Mouse (Mus musculus) liver, postnatal 0 days (tissue): Measurements from ENCODE around the gene Wdr95. TPM values are rescaled to one million over a fixed set of nuclear protein-coding genes. Genes with fewer than 3 reads are reported as not detected.

Experiments
- ATAC-seq: fragments of 200-750 bp; cut with Nextera tagmentation; 2 replicates; pipeline ENCODE4 v1.8.0; 2017; ENCODE audit warnings: mild to moderate bottlenecking, moderate library complexity
- DNase-seq: peaks from one replicate; pipeline ENCODE4 v3.0.0-alpha.2; 2016
- H3K27ac ChIP-seq: fragments of 300-500 bp; sonication (generic); 2 replicates; pipeline ENCODE4 v1.5.1; 2014; ENCODE audit warnings: antibody characterized with exemption, moderate library complexity, mild to moderate bottlenecking, low read depth
- H3K27me3 ChIP-seq: fragments of 300-500 bp; sonication (generic); 2 replicates; pipeline ENCODE4 v1.6.1; 2014; ENCODE audit warnings: low read length, control low read depth, mixed read lengths; ENCODE audit not compliant: insufficient read depth
- H3K36me3 ChIP-seq: fragments of 300-500 bp; sonication (generic); replicated peaks from 2 replicates; pipeline ENCODE4 v1.6.1; 2014; ENCODE audit warnings: mild to moderate bottlenecking, control low read depth, low read length, moderate library complexity, mixed read lengths; ENCODE audit not compliant: insufficient read depth
- H3K4me1 ChIP-seq: fragments of 300-500 bp; sonication (generic); 2 replicates; pipeline ENCODE4 v1.6.1; 2014; ENCODE audit warnings: antibody characterized with exemption, mild to moderate bottlenecking, control low read depth; ENCODE audit not compliant: insufficient read depth
- H3K4me2 ChIP-seq: fragments of 300-500 bp; sonication (generic); 2 replicates; pipeline ENCODE4 v1.6.1; 2014; ENCODE audit warnings: low read depth, mild to moderate bottlenecking, low read length, moderate library complexity, mixed read lengths
- H3K4me3 ChIP-seq: fragments of 300-500 bp; sonication (generic); 2 replicates; pipeline ENCODE4 v1.5.1; 2014; ENCODE audit warnings: low read depth, low read length
- H3K9ac ChIP-seq: fragments of 300-500 bp; sonication (generic); replicated peaks from 2 replicates; pipeline ENCODE4 v1.6.1; 2014; ENCODE audit warnings: mild to moderate bottlenecking, moderate library complexity
- H3K9me3 ChIP-seq: fragments of 300-500 bp; sonication (generic); 2 replicates; pipeline ENCODE4 v1.6.1; 2016; ENCODE audit warnings: mild to moderate bottlenecking, control low read depth, low read length, mixed read lengths
- CTCF ChIP-seq: sonication (generic); IDR thresholded peaks from 2 replicates; pipeline ENCODE4 v1.5.1; 2016; ENCODE audit warnings: antibody characterized with exemption, low read depth
- EP300 ChIP-seq: IDR thresholded peaks from 2 replicates; pipeline ENCODE4 v1.6.1; 2016; ENCODE audit warnings: antibody characterized with exemption, low read depth, mild to moderate bottlenecking
- WGBS: fragments of 180-500 bp; shearing (Covaris S2); extraction: QIAGEN DNeasy Blood & Tissue Kit; methylation state at CpG from one replicate; pipeline ENCODE4 v1.1.7; 2014; ENCODE audit not compliant: insufficient replicate concordance; 5-methylcytosine and 5-hydroxymethylcytosine counted together
- polyA plus RNA-seq: library from polyadenylated mRNA; unstranded; fragments of >200 nt; fragmentation: Nextera tagmentation; extraction: Ambion mirVana; gene quantifications from 2 replicates; pipeline ENCODE4 v1.2.1, GENCODE M21; 2015

Gene Wdr95
- polyA plus RNA-seq, 1 experiment from 2014 or later, result not detected

DNA sequence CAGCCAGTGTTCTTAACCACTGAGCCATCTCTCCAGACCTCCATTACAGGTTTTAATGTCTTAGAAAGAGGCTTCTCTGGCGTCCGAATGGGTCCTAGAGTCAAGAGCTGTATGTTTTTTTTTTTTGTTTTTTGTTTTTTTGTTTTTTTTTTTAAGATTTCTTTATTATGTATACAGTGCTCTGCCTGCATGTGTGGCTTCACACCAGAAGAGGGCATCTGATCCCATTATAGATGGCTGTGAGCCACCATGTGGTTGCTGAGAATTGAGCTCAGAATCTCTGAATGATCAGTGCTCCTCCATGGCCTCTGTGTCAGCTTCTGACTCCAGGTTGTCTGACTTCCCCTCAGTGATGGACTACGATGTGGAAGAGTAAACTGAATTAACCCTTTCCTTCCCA lies 129.5 kb downstream of the Wdr95 start:
- H3K9me3 ChIP-seq, result no peaks in the 10 kb centered on the region
- TF ChIP-seq CTCF, result no peak
- no peaks in the 10 kb centered on the region for H3K27me3 ChIP-seq
- H3K4me1 ChIP-seq, result no peaks in the 10 kb centered on the region
- no peak overlapping the region for H3K27ac ChIP-seq
- ATAC-seq (no peak), DNase-seq (no peak)
- no peak overlapping the region for H3K9ac ChIP-seq
- H3K4me2 ChIP-seq, result no peak overlapping the region
- no peak overlapping the region for H3K4me3 ChIP-seq
- H3K36me3 ChIP-seq, result no peaks in the 10 kb centered on the region
- 47% methylated on average over 3 of the region's 3 CpGs for WGBS

DNA sequence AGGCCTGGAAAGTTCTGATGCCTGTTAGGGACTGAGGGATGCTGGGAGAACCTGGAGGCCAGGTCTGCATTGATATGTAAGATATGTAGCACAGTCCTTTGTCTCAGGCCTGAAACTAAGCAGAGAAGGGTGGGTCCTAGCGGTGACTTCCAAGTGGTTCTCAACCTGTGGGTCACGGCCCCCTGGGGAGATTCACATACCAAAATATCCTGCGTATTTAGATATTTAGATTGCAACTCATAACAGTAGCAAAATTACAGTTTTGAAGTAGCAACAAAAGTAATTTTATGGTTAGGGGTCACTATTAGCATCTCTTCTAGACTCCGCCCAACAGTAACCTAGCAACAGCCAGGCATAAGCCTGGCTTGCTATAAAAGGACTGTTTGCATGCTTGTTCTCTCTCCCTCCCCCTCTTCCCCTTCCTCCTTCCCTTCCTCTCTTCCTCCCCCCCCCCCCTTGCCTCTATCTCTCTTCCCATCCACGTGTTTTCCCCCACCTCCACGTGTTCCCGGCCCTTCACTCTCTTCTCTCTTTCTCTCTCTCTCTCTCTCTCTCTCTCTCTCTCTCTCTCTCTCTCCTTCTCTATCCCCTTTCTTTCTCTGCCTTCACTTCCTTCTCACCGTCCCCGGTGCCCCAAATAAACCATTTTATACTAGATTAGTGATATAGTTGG lies 130.4 kb downstream of the Wdr95 start:
- WGBS, result 64% methylated on average over 9 of the region's 9 CpGs

DNA sequence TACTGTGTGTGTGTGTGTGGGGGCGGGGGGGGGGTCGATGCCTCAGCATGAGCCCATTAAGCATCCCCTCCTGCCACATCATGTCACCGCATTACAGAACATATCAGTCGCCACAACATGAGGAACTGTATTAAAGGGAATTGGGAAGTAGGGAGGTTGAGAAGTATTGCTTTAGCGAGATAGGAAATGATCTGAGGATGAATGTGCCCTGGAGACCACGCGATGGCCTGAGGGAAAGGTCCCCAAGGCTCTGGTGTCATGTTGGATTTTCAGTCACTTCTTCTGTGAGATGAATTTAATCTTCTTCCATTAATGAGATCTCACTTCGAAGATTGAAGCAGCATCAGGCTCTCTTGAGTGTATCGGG lies 130.9 kb downstream of the Wdr95 start:
- no peaks in the 10 kb centered on the region for H3K4me1 ChIP-seq
- H3K4me2 ChIP-seq, result no peak overlapping the region
- no peaks in the 10 kb centered on the region for H3K36me3 ChIP-seq
- TF ChIP-seq EP300 (no peak), CTCF (no peak)
- H3K4me3 ChIP-seq, result no peak overlapping the region
- DNase-seq (no peak), ATAC-seq (no peak)
- H3K9ac ChIP-seq, result no peak overlapping the region
- H3K9me3 ChIP-seq, result no peaks in the 10 kb centered on the region
- no peaks in the 10 kb centered on the region for H3K27me3 ChIP-seq
- whole genome bisulfite sequencing, result 45% methylated on average over 9 of the region's 9 CpGs
- H3K27ac ChIP-seq, result no peak overlapping the region

More for the DNA sequence above, 130.4 kb downstream of the Wdr95 start:
- H3K27ac ChIP-seq, result no peak overlapping the region
- H3K9ac ChIP-seq, result no peak overlapping the region
- no peaks in the 10 kb centered on the region for H3K36me3 ChIP-seq
- H3K4me1 ChIP-seq, result no peaks in the 10 kb centered on the region
- H3K9me3 ChIP-seq, result no peaks in the 10 kb centered on the region
- no peak for TF ChIP-seq CTCF
- no peak for TF ChIP-seq EP300
- no peak for ATAC-seq
- DNase-seq, result no peak
- no peak overlapping the region for H3K4me3 ChIP-seq
- H3K4me2 ChIP-seq, result no peak overlapping the region
- no peaks in the 10 kb centered on the region for H3K27me3 ChIP-seq

DNA sequence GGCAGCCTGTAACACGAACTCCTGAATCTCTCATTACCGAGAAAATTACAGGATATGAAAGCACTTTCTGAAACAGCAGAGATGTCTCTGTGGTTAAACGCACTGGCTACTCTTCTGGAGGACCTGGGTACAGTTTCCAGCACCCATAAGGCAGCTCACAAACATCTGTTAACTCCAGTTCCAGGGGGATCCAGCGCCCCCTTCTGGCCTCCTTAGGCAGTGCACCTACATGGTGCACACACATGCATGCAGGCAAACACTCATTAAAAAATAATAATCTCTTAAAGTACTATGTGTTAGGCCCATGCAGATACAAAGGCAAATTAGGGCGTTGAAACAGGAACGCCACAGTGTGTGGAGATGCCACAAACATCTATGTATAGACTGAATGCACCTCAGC lies 132.9 kb downstream of the Wdr95 start:
- 84% methylated on average over 6 of the region's 6 CpGs for WGBS
- Histone ChIP-seq H3K4me2 (no peak overlapping the region), H3K27ac (no peak overlapping the region), H3K9me3 (no peaks in the 10 kb centered on the region), H3K4me3 (no peak overlapping the region), H3K9ac (no peak overlapping the region), H3K27me3 (no peaks in the 10 kb centered on the region), H3K4me1 (no peaks in the 10 kb centered on the region), H3K36me3 (no peaks in the 10 kb centered on the region)
- DNase-seq (no peak), ATAC-seq (no peak)
- TF ChIP-seq EP300 (no peak), CTCF (peak; percentile 23; the same call in 1 of the 2 replicates)

Other genes starting within 250 kb of the Wdr95 start
- 0.11 and 0.21 TPM in 2 replicates for gene Medag, start 116.9 kb upstream of the Wdr95 start, polyA plus RNA-seq
- not detected in 2 replicates for gene Tex26, start 89.0 kb upstream of the Wdr95 start, polyA plus RNA-seq
- 5.1 and 6.4 TPM in 2 replicates for gene Hsph1, start 107.7 kb downstream of the Wdr95 start, polyA plus RNA-seq
- gene B3glct, start 149.6 kb downstream of the Wdr95 start, polyA plus RNA-seq, result 2.5 TPM in 2 replicates